Mouse (Mus musculus): ENCODE measurements around the gene Zfp385a. TPM values are rescaled to one million over a fixed set of nuclear protein-coding genes. Genes with fewer than 3 reads are reported as not detected.
A peak's percentile ranks its signal among the peaks of the same experiment; 100 is the strongest.

Gene Zfp385a
- polyA plus RNA-seq, 1 experiment from 2014 or later: 7.5 TPM

- WGBS: 29% methylated on average over 7 of the region's 7 CpGs
- Histone ChIP-seq H3K4me2 (ENCODE audit: low read depth, low read length) (no peak overlapping the region), H3K36me3 (ENCODE audit: control insufficient read depth, insufficient read depth) (no peaks in the 10 kb centered on the region), H3K4me1 (ENCODE audit: control insufficient read depth, insufficient read depth, low read length) (peaks cover 6% of the 10 kb centered on the region), H3K9ac (ENCODE audit: low read length) (no peak overlapping the region), H3K27me3 (ENCODE audit: control insufficient read depth, insufficient read depth, low read length) (peaks cover 26% of the 10 kb centered on the region), H3K9me3 (replicated peaks; ENCODE audit: control insufficient read depth, low read length) (no peaks in the 10 kb centered on the region), H3K27ac (ENCODE audit: low read length) (no peak overlapping the region), H3K4me3 (ENCODE audit: low read length) (no peak overlapping the region)
- ATAC-seq (replicated peaks; ENCODE audit: extremely low read depth, insufficient read depth, low FRiP score): no peak
Measured at GRCm38 (mm10) chr15:103335488-103336235, 4.2 kb downstream of the Zfp385a start.

GRCm38 (mm10) chr15:103335040-103335439 is 4.9 kb downstream of the Zfp385a start:
- H3K9me3 ChIP-seq (replicated peaks; ENCODE audit: control insufficient read depth, low read length): no peaks in the 10 kb centered on the region
- no peak overlapping the region for H3K9ac ChIP-seq (ENCODE audit: low read length)
- no peaks in the 10 kb centered on the region for H3K36me3 ChIP-seq (ENCODE audit: control insufficient read depth, insufficient read depth)
- H3K4me3 ChIP-seq (ENCODE audit: low read length): no peak overlapping the region
- 59% methylated on average over 3 of the region's 3 CpGs for WGBS
- H3K27me3 ChIP-seq (ENCODE audit: control insufficient read depth, insufficient read depth, low read length): peaks cover 23% of the 10 kb centered on the region
- peaks cover 4% of the 10 kb centered on the region; the same call in 1 of the 2 replicates for H3K4me1 ChIP-seq (ENCODE audit: control insufficient read depth, insufficient read depth, low read length)
- ATAC-seq (replicated peaks; ENCODE audit: extremely low read depth, insufficient read depth, low FRiP score): no peak
- H3K4me2 ChIP-seq (ENCODE audit: low read depth, low read length): no peak overlapping the region
- H3K27ac ChIP-seq (ENCODE audit: low read length): no peak overlapping the region

GRCm38 (mm10) chr15:103334194-103334593 is 5.7 kb downstream of the Zfp385a start:
- H3K27ac ChIP-seq (ENCODE audit: low read length): no peak overlapping the region
- H3K9ac ChIP-seq (ENCODE audit: low read length): no peak overlapping the region
- H3K4me1 ChIP-seq (ENCODE audit: control insufficient read depth, insufficient read depth, low read length): no peaks in the 10 kb centered on the region
- WGBS: 38% methylated on average over 2 of the region's 2 CpGs
- H3K27me3 ChIP-seq (ENCODE audit: control insufficient read depth, insufficient read depth, low read length): peaks cover 18% of the 10 kb centered on the region
- no peaks in the 10 kb centered on the region for H3K9me3 ChIP-seq (replicated peaks; ENCODE audit: control insufficient read depth, low read length)
- ATAC-seq (replicated peaks; ENCODE audit: extremely low read depth, insufficient read depth, low FRiP score): no peak
- H3K36me3 ChIP-seq (ENCODE audit: control insufficient read depth, insufficient read depth): no peaks in the 10 kb centered on the region
- H3K4me3 ChIP-seq (ENCODE audit: low read length): no peak overlapping the region
- no peak overlapping the region for H3K4me2 ChIP-seq (ENCODE audit: low read depth, low read length)

GRCm38 (mm10) chr15:103333738-103334137 is 6.2 kb downstream of the Zfp385a start:
- Histone ChIP-seq H3K4me3 (ENCODE audit: low read length) (no peak overlapping the region), H3K27me3 (ENCODE audit: control insufficient read depth, insufficient read depth, low read length) (peaks cover 14% of the 10 kb centered on the region), H3K9me3 (replicated peaks; ENCODE audit: control insufficient read depth, low read length) (no peaks in the 10 kb centered on the region), H3K9ac (ENCODE audit: low read length) (no peak overlapping the region), H3K27ac (ENCODE audit: low read length) (no peak overlapping the region), H3K4me1 (ENCODE audit: control insufficient read depth, insufficient read depth, low read length) (no peaks in the 10 kb centered on the region), H3K4me2 (ENCODE audit: low read depth, low read length) (no peak overlapping the region), H3K36me3 (ENCODE audit: control insufficient read depth, insufficient read depth) (no peaks in the 10 kb centered on the region)
- no peak for ATAC-seq (replicated peaks; ENCODE audit: extremely low read depth, insufficient read depth, low FRiP score)
- WGBS: 78% methylated on average over 5 of the region's 5 CpGs

GRCm38 (mm10) chr15:103333081-103333615 is 6.7 kb downstream of the Zfp385a start:
- Histone ChIP-seq H3K4me1 (ENCODE audit: control insufficient read depth, insufficient read depth, low read length) (no peaks in the 10 kb centered on the region), H3K4me2 (ENCODE audit: low read depth, low read length) (no peak overlapping the region), H3K9ac (ENCODE audit: low read length) (no peak overlapping the region), H3K9me3 (replicated peaks; ENCODE audit: control insufficient read depth, low read length) (no peaks in the 10 kb centered on the region), H3K27ac (ENCODE audit: low read length) (no peak overlapping the region), H3K4me3 (ENCODE audit: low read length) (no peak overlapping the region), H3K36me3 (ENCODE audit: control insufficient read depth, insufficient read depth) (no peaks in the 10 kb centered on the region), H3K27me3 (ENCODE audit: control insufficient read depth, insufficient read depth, low read length) (peaks cover 9% of the 10 kb centered on the region)
- ATAC-seq (replicated peaks; ENCODE audit: extremely low read depth, insufficient read depth, low FRiP score): no peak
- WGBS: 59% methylated on average over 5 of the region's 5 CpGs

- Histone ChIP-seq H3K4me1 (ENCODE audit: control insufficient read depth, insufficient read depth, low read length) (peaks cover 27% of the 10 kb centered on the region), H3K4me3 (ENCODE audit: low read length) (peak overlapping the region; percentile 74), H3K27ac (ENCODE audit: low read length) (peak overlapping the region; percentile 79), H3K9ac (ENCODE audit: low read length) (peak overlapping the region; percentile 85), H3K4me2 (ENCODE audit: low read depth, low read length) (peak overlapping the region; percentile 95), H3K27me3 (ENCODE audit: control insufficient read depth, insufficient read depth, low read length) (no peaks in the 10 kb centered on the region), H3K36me3 (ENCODE audit: control insufficient read depth, insufficient read depth) (no peaks in the 10 kb centered on the region), H3K9me3 (replicated peaks; ENCODE audit: control insufficient read depth, low read length) (no peaks in the 10 kb centered on the region)
- WGBS: 1% methylated on average over 40 of the region's 40 CpGs
- ATAC-seq (replicated peaks; ENCODE audit: extremely low read depth, insufficient read depth, low FRiP score): peak; percentile 96
Measured at GRCm38 (mm10) chr15:103323455-103324247, 16.2 kb downstream of the Zfp385a start.

- H3K9ac ChIP-seq (ENCODE audit: low read length): peak overlapping the region; percentile 85
Measured at GRCm38 (mm10) chr15:103323070-103323454, 16.8 kb downstream of the Zfp385a start.

GRCm38 (mm10) chr15:103322396-103322795 is 17.5 kb downstream of the Zfp385a start:
- H3K4me2 ChIP-seq (ENCODE audit: low read depth, low read length): peak overlapping the region; percentile 95
- ATAC-seq (replicated peaks; ENCODE audit: extremely low read depth, insufficient read depth, low FRiP score): no peak
- no peaks in the 10 kb centered on the region for H3K9me3 ChIP-seq (replicated peaks; ENCODE audit: control insufficient read depth, low read length)
- H3K36me3 ChIP-seq (ENCODE audit: control insufficient read depth, insufficient read depth): no peaks in the 10 kb centered on the region
- H3K27me3 ChIP-seq (ENCODE audit: control insufficient read depth, insufficient read depth, low read length): no peaks in the 10 kb centered on the region
- no peak overlapping the region for H3K27ac ChIP-seq (ENCODE audit: low read length)
- peaks cover 27% of the 10 kb centered on the region for H3K4me1 ChIP-seq (ENCODE audit: control insufficient read depth, insufficient read depth, low read length)
- H3K4me3 ChIP-seq (ENCODE audit: low read length): peak overlapping the region; percentile 74
- WGBS: 59% methylated on average over 4 of the region's 4 CpGs
- peak overlapping the region; percentile 85 for H3K9ac ChIP-seq (ENCODE audit: low read length)

More at GRCm38 (mm10) chr15:103323070-103323454, 16.8 kb downstream of the Zfp385a start:
- peak; percentile 46 for ATAC-seq (replicated peaks; ENCODE audit: extremely low read depth, insufficient read depth, low FRiP score)
- H3K36me3 ChIP-seq (ENCODE audit: control insufficient read depth, insufficient read depth): no peaks in the 10 kb centered on the region
- 3% methylated on average over 22 of the region's 26 CpGs for WGBS
- H3K4me3 ChIP-seq (ENCODE audit: low read length): peak overlapping the region; percentile 74
- no peaks in the 10 kb centered on the region for H3K9me3 ChIP-seq (replicated peaks; ENCODE audit: control insufficient read depth, low read length)
- H3K4me1 ChIP-seq (ENCODE audit: control insufficient read depth, insufficient read depth, low read length): peaks cover 27% of the 10 kb centered on the region
- peak overlapping the region; percentile 65 for H3K27ac ChIP-seq (ENCODE audit: low read length)
- H3K4me2 ChIP-seq (ENCODE audit: low read depth, low read length): peak overlapping the region; percentile 95
- no peaks in the 10 kb centered on the region for H3K27me3 ChIP-seq (ENCODE audit: control insufficient read depth, insufficient read depth, low read length)

GRCm38 (mm10) chr15:103321076-103321475 is 18.8 kb downstream of the Zfp385a start:
- 66% methylated on average over 1 of the region's 1 CpGs for WGBS
- Histone ChIP-seq H3K27ac (ENCODE audit: low read length) (no peak overlapping the region), H3K9me3 (replicated peaks; ENCODE audit: control insufficient read depth, low read length) (no peaks in the 10 kb centered on the region), H3K9ac (ENCODE audit: low read length) (no peak overlapping the region), H3K36me3 (ENCODE audit: control insufficient read depth, insufficient read depth) (no peaks in the 10 kb centered on the region), H3K27me3 (ENCODE audit: control insufficient read depth, insufficient read depth, low read length) (no peaks in the 10 kb centered on the region), H3K4me2 (ENCODE audit: low read depth, low read length) (no peak overlapping the region), H3K4me1 (ENCODE audit: control insufficient read depth, insufficient read depth, low read length) (peaks cover 30% of the 10 kb centered on the region), H3K4me3 (ENCODE audit: low read length) (no peak overlapping the region)
- ATAC-seq (replicated peaks; ENCODE audit: extremely low read depth, insufficient read depth, low FRiP score): no peak

Data from heart, embryonic 16.5 days (tissue).